Mouse (Mus musculus) frontal cortex, postnatal 10 days (tissue): ENCODE data around the gene Tmem212.

ENCODE experiments used
- DNase-seq, 2 experiments: peaks; one replicate each; pipeline ENCODE4 v3.0.0; 2022; ENCODE audit warnings: low spot score in 2 of 2, mixed read lengths in 1 of 2

The Tmem212 gene

GRCm38 (mm10) chr3:27843266-27843665, 52.9 kb downstream of the Tmem212 start:
- DNase-seq = no peak

DNA sequence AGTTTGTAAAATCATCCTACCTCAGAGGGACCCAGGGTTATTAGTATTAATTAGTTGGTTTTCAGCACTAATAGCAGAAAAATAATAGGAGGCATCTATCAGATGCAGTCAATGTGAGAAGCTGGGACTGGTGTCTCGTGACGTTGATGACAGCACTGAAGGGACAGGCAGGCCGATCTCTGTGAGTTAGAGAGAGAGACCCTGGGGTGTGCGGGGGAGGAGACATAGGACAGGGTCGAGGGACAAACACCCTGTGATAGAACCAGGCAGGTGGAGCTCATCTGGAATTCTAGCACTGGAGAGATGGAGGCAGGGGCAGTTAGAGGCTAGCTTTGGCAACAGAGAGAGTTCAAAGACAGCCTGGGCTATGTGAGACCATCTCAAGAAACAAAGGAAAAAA, 53.3 kb downstream of the Tmem212 start:
- no peak for DNase-seq

DNA sequence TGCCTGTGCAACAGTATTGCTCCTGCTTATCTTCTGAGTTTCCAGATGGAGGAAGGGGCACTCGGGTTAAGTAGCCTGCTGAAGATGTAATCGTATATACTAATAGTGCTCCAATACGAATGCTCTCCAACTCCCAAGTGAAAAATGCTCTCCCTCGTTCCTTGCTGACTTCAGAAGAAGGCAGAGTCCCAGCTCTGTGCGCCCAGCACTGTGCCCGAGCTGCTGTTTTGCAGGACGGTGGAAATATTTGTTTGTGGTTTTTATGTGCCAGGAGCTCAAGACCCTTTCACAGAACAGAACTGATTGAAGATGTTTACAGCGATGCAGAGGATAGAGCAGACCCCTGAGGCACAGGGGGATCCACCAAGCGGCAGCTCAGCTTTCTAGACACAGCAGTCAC, 55.9 kb downstream of the Tmem212 start:
- no peak for DNase-seq

- DNase-seq = no peak
These were observed 56.4 kb downstream of the Tmem212 start for GRCm38 (mm10) chr3:27839795-27840194.

DNA sequence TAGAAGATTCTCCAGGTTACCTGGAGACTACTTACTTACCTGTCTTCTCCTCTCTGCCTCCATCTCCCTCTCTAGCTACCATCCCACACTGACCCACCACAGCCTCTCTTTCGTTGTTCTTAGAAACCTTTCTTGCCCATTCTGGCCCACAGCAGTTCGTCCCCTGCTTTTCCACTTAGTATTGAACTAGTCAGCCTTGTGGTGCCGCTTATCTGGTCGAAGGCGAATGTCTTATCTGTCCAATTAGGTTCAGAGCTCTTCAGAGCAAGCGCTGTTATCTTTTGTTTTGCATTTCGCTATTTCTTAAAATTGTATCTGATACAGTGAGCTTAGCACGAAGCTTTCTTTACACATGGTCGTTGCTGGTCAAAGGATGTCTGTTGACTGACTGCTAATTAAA, 56.9 kb downstream of the Tmem212 start:
- DNase-seq = no peak

DNA sequence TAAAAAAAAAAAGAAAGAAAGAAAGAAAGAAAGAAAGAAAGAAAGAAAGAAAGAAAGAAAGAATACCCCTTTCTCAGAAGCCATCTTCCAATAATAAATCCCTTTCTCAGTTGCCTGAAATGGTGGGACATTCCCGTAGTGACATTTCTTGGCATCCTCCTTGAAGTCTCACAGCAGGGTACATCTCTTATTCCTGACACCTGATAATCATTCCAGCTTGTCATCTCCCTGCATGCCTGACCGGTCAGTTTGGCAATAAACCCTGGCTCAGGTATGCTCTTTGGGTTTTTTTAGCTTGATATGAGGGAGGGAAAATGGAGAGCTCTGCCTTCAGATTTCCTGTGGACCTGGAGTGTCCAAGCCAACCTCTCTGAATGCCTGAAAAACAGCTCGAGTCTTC, 59.9 kb downstream of the Tmem212 start:
- no peak for DNase-seq

DNA sequence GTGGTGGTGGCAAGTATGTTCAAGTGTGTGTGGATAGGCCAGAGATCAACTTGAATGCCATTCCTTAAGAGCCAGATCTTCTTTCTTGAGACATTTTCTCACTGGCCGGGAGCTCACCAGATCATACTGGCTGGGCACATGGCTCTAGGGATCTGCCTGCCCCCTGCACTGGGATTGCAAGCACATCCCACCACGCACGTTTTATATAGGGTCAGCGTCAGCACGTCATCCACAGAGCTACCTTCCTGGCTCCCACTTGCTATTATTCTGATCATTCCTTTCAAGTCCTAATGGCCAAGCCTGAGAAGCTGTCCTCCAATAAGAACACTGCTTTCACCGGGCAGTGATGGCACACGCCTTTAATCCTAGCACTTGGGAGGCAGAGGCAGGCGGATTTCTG, 60.4 kb downstream of the Tmem212 start:
- DNase-seq = no peak

DNA sequence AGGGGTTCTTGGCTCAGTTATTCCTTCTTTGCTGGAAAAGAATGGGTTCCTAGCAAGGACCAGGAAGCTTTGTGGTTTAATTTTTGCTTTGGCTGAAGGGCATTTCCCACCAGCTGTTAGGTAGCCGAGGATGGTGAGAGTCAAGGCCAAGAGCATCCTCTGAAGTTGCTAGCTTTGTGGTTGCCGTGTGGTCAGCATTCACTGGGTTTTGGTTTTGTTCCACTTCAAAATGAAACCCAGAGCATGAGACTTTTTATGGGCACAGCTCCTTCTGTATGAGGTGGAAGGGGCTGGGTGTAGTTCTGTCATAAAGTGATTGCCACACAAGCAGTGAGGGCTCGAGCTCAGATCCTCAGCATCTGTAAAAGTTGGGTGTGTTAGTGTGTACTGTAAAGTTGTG, 67.4 kb downstream of the Tmem212 start:
- DNase-seq = no peak

DNA sequence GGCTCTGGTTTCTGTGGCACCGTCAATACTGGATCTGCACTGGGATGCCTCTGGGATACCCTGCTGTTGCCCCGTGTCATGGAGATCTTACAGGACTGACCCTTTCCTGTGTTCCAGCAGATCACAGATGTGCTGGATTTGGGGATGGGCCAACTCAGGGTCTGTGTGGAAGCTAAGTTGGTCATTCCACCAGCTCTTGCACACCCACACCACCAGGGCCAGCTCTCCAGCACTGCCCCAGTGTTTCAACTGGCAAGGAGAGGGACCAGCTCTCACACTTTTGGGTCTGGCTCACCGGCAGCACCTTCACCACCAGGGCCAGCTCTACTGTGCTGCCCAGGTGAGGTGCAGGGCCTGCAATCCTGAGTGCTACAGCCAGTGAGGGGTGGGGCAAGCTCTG, 68.9 kb downstream of the Tmem212 start:
- no peak for DNase-seq

DNA sequence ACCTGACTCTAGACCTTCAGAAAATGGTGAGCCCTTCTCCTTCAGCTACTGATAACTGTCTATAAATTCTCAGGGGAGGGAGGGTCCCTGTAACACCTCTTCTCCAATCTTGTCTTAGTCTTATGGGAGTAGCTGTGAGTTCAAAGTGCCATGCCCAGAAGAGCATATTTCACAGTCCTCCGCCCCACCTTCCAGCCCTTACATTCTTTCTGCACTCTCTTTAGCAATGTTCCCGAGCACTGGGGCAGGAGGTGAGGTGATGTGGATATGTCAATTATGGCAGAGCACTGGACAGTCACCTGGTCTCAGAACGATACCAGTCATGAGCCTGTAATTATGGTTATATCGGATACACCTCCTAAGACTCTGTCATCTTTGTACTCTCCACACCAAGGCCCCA, 70.2 kb downstream of the Tmem212 start:
- no peak for DNase-seq
